Mouse (Mus musculus): Measurements from ENCODE around the gene Cd22. TPM values are rescaled to one million over a fixed set of nuclear protein-coding genes. Genes with fewer than 3 reads are reported as not detected.

Cd22 gene
- polyA plus RNA-seq, 1 experiment, result 11.2 TPM

- Histone ChIP-seq H3K36me3 (ENCODE audit: control insufficient read depth, insufficient read depth, low read length) (no peaks in the 10 kb centered on the region), H3K27me3 (replicated peaks; ENCODE audit: control insufficient read depth, insufficient read depth, low read length) (no peaks in the 10 kb centered on the region), H3K27ac (ENCODE audit: insufficient read depth, low read depth, low read length) (no peak overlapping the region), H3K4me3 (ENCODE audit: insufficient read depth, low read depth, low read length) (no peak overlapping the region), H3K4me1 (ENCODE audit: control insufficient read depth, insufficient read depth, low read length) (peaks cover 24% of the 10 kb centered on the region)
- TF ChIP-seq CTCF (conservative IDR thresholded peaks at IDR 0.05; ENCODE audit: insufficient read depth, insufficient read length, low read depth, low read length) (no peak), POLR2A (IDR thresholded peaks at IDR 0.05; ENCODE audit: low read depth, low read length) (no peak)
- WGBS, result 78% methylated on average over 1 of the region's 1 CpGs
- no peak for DNase-seq
Observed at GRCm38 (mm10) chr7:30851421-30851820, 28.7 kb downstream of the Cd22 start.

GRCm38 (mm10) chr7:30847934-30848333 is 32.2 kb downstream of the Cd22 start:
- WGBS, result 69% methylated on average over 6 of the region's 6 CpGs
- DNase-seq, result no peak
- Histone ChIP-seq H3K27ac (ENCODE audit: insufficient read depth, low read depth, low read length) (peak overlapping the region; percentile 90), H3K27me3 (replicated peaks; ENCODE audit: control insufficient read depth, insufficient read depth, low read length) (no peaks in the 10 kb centered on the region), H3K36me3 (ENCODE audit: control insufficient read depth, insufficient read depth, low read length) (no peaks in the 10 kb centered on the region), H3K4me1 (ENCODE audit: control insufficient read depth, insufficient read depth, low read length) (peaks cover 25% of the 10 kb centered on the region), H3K4me3 (ENCODE audit: insufficient read depth, low read depth, low read length) (no peak overlapping the region)
- TF ChIP-seq CTCF (conservative IDR thresholded peaks at IDR 0.05; ENCODE audit: insufficient read depth, insufficient read length, low read depth, low read length) (no peak), POLR2A (IDR thresholded peaks at IDR 0.05; ENCODE audit: low read depth, low read length) (no peak)

- H3K4me1 ChIP-seq (ENCODE audit: control insufficient read depth, insufficient read depth, low read length), result peaks cover 25% of the 10 kb centered on the region
- TF ChIP-seq CTCF (conservative IDR thresholded peaks at IDR 0.05; ENCODE audit: insufficient read depth, insufficient read length, low read depth, low read length) (no peak), POLR2A (IDR thresholded peaks at IDR 0.05; ENCODE audit: low read depth, low read length) (no peak)
- H3K27ac ChIP-seq (ENCODE audit: insufficient read depth, low read depth, low read length), result peak overlapping the region; percentile 55; the same call in 1 of the 2 replicates
- H3K36me3 ChIP-seq (ENCODE audit: control insufficient read depth, insufficient read depth, low read length), result no peaks in the 10 kb centered on the region
- no peak overlapping the region for H3K4me3 ChIP-seq (ENCODE audit: insufficient read depth, low read depth, low read length)
- DNase-seq, result peak; percentile 87
- no peaks in the 10 kb centered on the region for H3K27me3 ChIP-seq (replicated peaks; ENCODE audit: control insufficient read depth, insufficient read depth, low read length)
- 57% methylated on average over 5 of the region's 5 CpGs for WGBS
Observed at GRCm38 (mm10) chr7:30847386-30847785, 32.8 kb downstream of the Cd22 start.

- 87% methylated on average over 2 of the region's 2 CpGs for WGBS
- TF ChIP-seq CTCF (conservative IDR thresholded peaks at IDR 0.05; ENCODE audit: insufficient read depth, insufficient read length, low read depth, low read length), result no peak
- TF ChIP-seq POLR2A (IDR thresholded peaks at IDR 0.05; ENCODE audit: low read depth, low read length), result no peak
- Histone ChIP-seq H3K36me3 (ENCODE audit: control insufficient read depth, insufficient read depth, low read length) (no peaks in the 10 kb centered on the region), H3K27ac (ENCODE audit: insufficient read depth, low read depth, low read length) (peak overlapping the region; percentile 55; the same call in 1 of the 2 replicates), H3K4me1 (ENCODE audit: control insufficient read depth, insufficient read depth, low read length) (peaks cover 27% of the 10 kb centered on the region), H3K4me3 (ENCODE audit: insufficient read depth, low read depth, low read length) (no peak overlapping the region), H3K27me3 (replicated peaks; ENCODE audit: control insufficient read depth, insufficient read depth, low read length) (no peaks in the 10 kb centered on the region)
- DNase-seq, result no peak
Observed at GRCm38 (mm10) chr7:30846505-30847053, 33.6 kb downstream of the Cd22 start.

GRCm38 (mm10) chr7:30844676-30845297 is 35.4 kb downstream of the Cd22 start:
- no peak for TF ChIP-seq POLR2A (IDR thresholded peaks at IDR 0.05; ENCODE audit: low read depth, low read length)
- TF ChIP-seq CTCF (conservative IDR thresholded peaks at IDR 0.05; ENCODE audit: insufficient read depth, insufficient read length, low read depth, low read length), result no peak
- Histone ChIP-seq H3K4me3 (ENCODE audit: insufficient read depth, low read depth, low read length) (no peak overlapping the region), H3K27me3 (replicated peaks; ENCODE audit: control insufficient read depth, insufficient read depth, low read length) (no peaks in the 10 kb centered on the region), H3K27ac (ENCODE audit: insufficient read depth, low read depth, low read length) (no peak overlapping the region), H3K4me1 (ENCODE audit: control insufficient read depth, insufficient read depth, low read length) (peaks cover 21% of the 10 kb centered on the region), H3K36me3 (ENCODE audit: control insufficient read depth, insufficient read depth, low read length) (no peaks in the 10 kb centered on the region)
- DNase-seq, result no peak
- WGBS, result 52% methylated on average over 7 of the region's 7 CpGs

- no peak overlapping the region for H3K4me3 ChIP-seq (ENCODE audit: insufficient read depth, low read depth, low read length)
- no peak for DNase-seq
- TF ChIP-seq POLR2A (IDR thresholded peaks at IDR 0.05; ENCODE audit: low read depth, low read length) (no peak), CTCF (conservative IDR thresholded peaks at IDR 0.05; ENCODE audit: insufficient read depth, insufficient read length, low read depth, low read length) (no peak)
- H3K27ac ChIP-seq (ENCODE audit: insufficient read depth, low read depth, low read length), result no peak overlapping the region
- H3K27me3 ChIP-seq (replicated peaks; ENCODE audit: control insufficient read depth, insufficient read depth, low read length), result no peaks in the 10 kb centered on the region
- WGBS, result 82% methylated on average over 5 of the region's 5 CpGs
- H3K4me1 ChIP-seq (ENCODE audit: control insufficient read depth, insufficient read depth, low read length), result peaks cover 7% of the 10 kb centered on the region; the same call in 1 of the 2 replicates
- H3K36me3 ChIP-seq (ENCODE audit: control insufficient read depth, insufficient read depth, low read length), result no peaks in the 10 kb centered on the region
Observed at GRCm38 (mm10) chr7:30842092-30842491, 38.0 kb downstream of the Cd22 start.

GRCm38 (mm10) chr7:30841379-30841778 is 38.8 kb downstream of the Cd22 start:
- Histone ChIP-seq H3K27me3 (replicated peaks; ENCODE audit: control insufficient read depth, insufficient read depth, low read length) (no peaks in the 10 kb centered on the region), H3K36me3 (ENCODE audit: control insufficient read depth, insufficient read depth, low read length) (no peaks in the 10 kb centered on the region), H3K4me1 (ENCODE audit: control insufficient read depth, insufficient read depth, low read length) (peaks cover 3% of the 10 kb centered on the region; the same call in 1 of the 2 replicates), H3K27ac (ENCODE audit: insufficient read depth, low read depth, low read length) (no peak overlapping the region), H3K4me3 (ENCODE audit: insufficient read depth, low read depth, low read length) (no peak overlapping the region)
- WGBS, result 72% methylated on average over 4 of the region's 4 CpGs
- no peak for TF ChIP-seq CTCF (conservative IDR thresholded peaks at IDR 0.05; ENCODE audit: insufficient read depth, insufficient read length, low read depth, low read length)
- TF ChIP-seq POLR2A (IDR thresholded peaks at IDR 0.05; ENCODE audit: low read depth, low read length), result no peak
- DNase-seq, result peak; percentile 27

All from kidney, adult 2 months (tissue).